In genomic region chr2:144197139-144197538, GRCm38 (mm10) we compare ENCODE assay signal across 7 mouse cellular contexts.
A peak's percentile ranks its signal among the peaks of the same experiment; 100 is the strongest.
DNase-seq lines count a peak whose midpoint lies in the region; ATAC-seq and TF ChIP-seq lines count a peak whose summit lies in the region.

No protein-coding gene starts in this region.

- 84% methylated on average over 2 of the region's 2 CpGs for WGBS in intestine, embryonic 16.5 days
- WGBS in intestine, embryonic 15.5 days, result 81% methylated on average over 2 of the region's 2 CpGs
- WGBS in liver, postnatal 0 days (ENCODE audit: insufficient replicate concordance), result 53% methylated on average over 2 of the region's 2 CpGs
- WGBS in forebrain, embryonic 13.5 days, result 80% methylated on average over 2 of the region's 2 CpGs

- H3K4me2 ChIP-seq in intestine, embryonic 16.5 days (ENCODE audit: low read depth, low read length), result no peak overlapping the region
- no peak overlapping the region for H3K4me2 ChIP-seq in intestine, embryonic 15.5 days (replicated peaks)
- H3K4me2 ChIP-seq in liver, postnatal 0 days (ENCODE audit: low read depth, low read length), result no peak overlapping the region
- no peak overlapping the region for H3K4me2 ChIP-seq in forebrain, embryonic 13.5 days

- peak; percentile 65 for TF ChIP-seq CTCF in liver, postnatal 0 days (IDR thresholded peaks at IDR 0.05; ENCODE audit: low read depth)

- no peaks in the 10 kb centered on the region for H3K36me3 ChIP-seq in intestine, embryonic 16.5 days (ENCODE audit: control insufficient read depth, insufficient read depth, low read length)
- no peaks in the 10 kb centered on the region for H3K36me3 ChIP-seq in intestine, embryonic 15.5 days
- H3K36me3 ChIP-seq in liver, postnatal 0 days (replicated peaks; ENCODE audit: insufficient read depth, low read length), result no peaks in the 10 kb centered on the region
- H3K36me3 ChIP-seq in forebrain, embryonic 13.5 days (ENCODE audit: poor library complexity, severe bottlenecking), result no peaks in the 10 kb centered on the region

- H3K9ac ChIP-seq in intestine, embryonic 16.5 days (ENCODE audit: low read depth, low read length), result no peak overlapping the region
- H3K9ac ChIP-seq in intestine, embryonic 15.5 days, result no peak overlapping the region
- no peak overlapping the region for H3K9ac ChIP-seq in liver, postnatal 0 days (replicated peaks)
- H3K9ac ChIP-seq in forebrain, embryonic 13.5 days, result no peak overlapping the region

- ATAC-seq in intestine, embryonic 16.5 days, result no peak
- no peak for ATAC-seq in intestine, embryonic 15.5 days
- no peak for ATAC-seq in liver, postnatal 0 days
- no peak; the same call in 1 of the 2 replicates for ATAC-seq in forebrain, embryonic 13.5 days

- DNase-seq in 416B (ENCODE audit: low read depth), result peak; percentile 91
- DNase-seq in ES-CJ7 (ENCODE audit: low read depth, low spot score), result peak; percentile 25
- peak; percentile 54 for DNase-seq in liver, postnatal 0 days
- peak; percentile 51 for DNase-seq in yolk sac, embryonic 10.5 days (ENCODE audit: low spot score)

- H3K4me1 ChIP-seq in intestine, embryonic 16.5 days (ENCODE audit: control insufficient read depth, insufficient read depth, low read length), result peaks cover 30% of the 10 kb centered on the region
- peaks cover 17% of the 10 kb centered on the region for H3K4me1 ChIP-seq in intestine, embryonic 15.5 days (replicated peaks)
- H3K4me1 ChIP-seq in liver, postnatal 0 days (ENCODE audit: insufficient read depth), result peaks cover 14% of the 10 kb centered on the region
- no peaks in the 10 kb centered on the region for H3K4me1 ChIP-seq in forebrain, embryonic 13.5 days

- H3K27me3 ChIP-seq in intestine, embryonic 16.5 days (replicated peaks; ENCODE audit: control insufficient read depth, insufficient read depth, low read length), result no peaks in the 10 kb centered on the region
- H3K27me3 ChIP-seq in intestine, embryonic 15.5 days (replicated peaks), result no peaks in the 10 kb centered on the region
- no peaks in the 10 kb centered on the region for H3K27me3 ChIP-seq in liver, postnatal 0 days (ENCODE audit: insufficient read depth, low read length)
- no peaks in the 10 kb centered on the region for H3K27me3 ChIP-seq in forebrain, embryonic 13.5 days

- TF ChIP-seq EP300 in liver, postnatal 0 days (IDR thresholded peaks at IDR 0.05; ENCODE audit: low read depth), result no peak

- no peak overlapping the region for H3K4me3 ChIP-seq in intestine, embryonic 16.5 days (ENCODE audit: low read length)
- H3K4me3 ChIP-seq in intestine, embryonic 15.5 days (replicated peaks), result no peak overlapping the region
- H3K4me3 ChIP-seq in liver, postnatal 0 days (ENCODE audit: low read depth, low read length), result no peak overlapping the region
- no peak overlapping the region for H3K4me3 ChIP-seq in forebrain, embryonic 13.5 days

- no peaks in the 10 kb centered on the region for H3K9me3 ChIP-seq in intestine, embryonic 16.5 days (ENCODE audit: control insufficient read depth, low read length)
- H3K9me3 ChIP-seq in intestine, embryonic 15.5 days, result no peaks in the 10 kb centered on the region
- no peaks in the 10 kb centered on the region for H3K9me3 ChIP-seq in liver, postnatal 0 days (ENCODE audit: low read length)
- H3K9me3 ChIP-seq in forebrain, embryonic 13.5 days (replicated peaks), result no peaks in the 10 kb centered on the region

- peak overlapping the region; percentile 48 for H3K27ac ChIP-seq in intestine, embryonic 16.5 days (ENCODE audit: low read length)
- H3K27ac ChIP-seq in intestine, embryonic 15.5 days, result no peak overlapping the region
- no peak overlapping the region for H3K27ac ChIP-seq in liver, postnatal 0 days (ENCODE audit: low read depth)
- no peak overlapping the region for H3K27ac ChIP-seq in forebrain, embryonic 13.5 days

Comparison
In these comparisons a context has a peak if more than half of its experiments do, and no peak if none do; other contexts are left out.
1. DNase-seq: peak in every context shown above with its lines; median percentile 91 in 416B; 54 in liver, postnatal 0 days; 51 in yolk sac, embryonic 10.5 days; 25 in ES-CJ7.